Mouse (Mus musculus): Measurements from ENCODE around the gene Pwwp2b.

Gene Pwwp2b

GRCm38 (mm10) chr7:139218641-139219415, 29.5 kb upstream of the Pwwp2b start:
- Histone ChIP-seq H3K27me3 (ENCODE audit: control insufficient read depth, insufficient read depth, low read length, poor library complexity, severe bottlenecking) (no peaks in the 10 kb centered on the region), H3K36me3 (ENCODE audit: control insufficient read depth, insufficient read depth, low read length, poor library complexity, severe bottlenecking) (no peaks in the 10 kb centered on the region)
- no peak for DNase-seq (ENCODE audit: low read depth, low spot score)

DNA sequence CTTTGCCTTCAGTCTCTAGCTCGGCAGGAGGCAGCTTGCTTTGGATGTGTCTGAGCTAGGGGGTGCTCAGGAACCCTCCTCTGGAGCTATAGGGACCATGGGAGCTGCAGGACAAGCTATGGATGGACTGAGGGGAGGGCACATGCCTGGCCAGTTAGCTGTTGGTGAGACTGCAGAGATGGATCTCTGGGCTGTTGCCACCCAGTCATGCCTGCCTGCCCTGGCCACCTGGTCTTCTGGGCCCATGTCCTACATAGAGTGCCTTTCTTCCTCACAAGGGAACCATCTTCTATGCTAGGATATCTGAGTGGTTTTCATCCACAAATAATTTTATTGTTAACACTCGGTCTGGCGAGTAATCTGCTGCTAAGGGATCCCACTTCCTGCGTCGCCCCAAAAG, 28.8 kb upstream of the Pwwp2b start:
- no peaks in the 10 kb centered on the region for H3K27me3 ChIP-seq (ENCODE audit: control insufficient read depth, insufficient read depth, low read length, poor library complexity, severe bottlenecking)
- no peak for DNase-seq (ENCODE audit: low read depth, low spot score)
- H3K36me3 ChIP-seq (ENCODE audit: control insufficient read depth, insufficient read depth, low read length, poor library complexity, severe bottlenecking), result no peaks in the 10 kb centered on the region

- no peak for DNase-seq (ENCODE audit: low read depth, low spot score)
- Histone ChIP-seq H3K27me3 (ENCODE audit: control insufficient read depth, insufficient read depth, low read length, poor library complexity, severe bottlenecking) (no peaks in the 10 kb centered on the region), H3K36me3 (ENCODE audit: control insufficient read depth, insufficient read depth, low read length, poor library complexity, severe bottlenecking) (no peaks in the 10 kb centered on the region)
Observed at GRCm38 (mm10) chr7:139220303-139220702, 28.0 kb upstream of the Pwwp2b start.

GRCm38 (mm10) chr7:139221072-139221471, 27.2 kb upstream of the Pwwp2b start:
- Histone ChIP-seq H3K27me3 (ENCODE audit: control insufficient read depth, insufficient read depth, low read length, poor library complexity, severe bottlenecking) (no peaks in the 10 kb centered on the region), H3K36me3 (ENCODE audit: control insufficient read depth, insufficient read depth, low read length, poor library complexity, severe bottlenecking) (no peaks in the 10 kb centered on the region)
- DNase-seq (ENCODE audit: low read depth, low spot score), result no peak

GRCm38 (mm10) chr7:139221856-139222255, 26.4 kb upstream of the Pwwp2b start:
- Histone ChIP-seq H3K27me3 (ENCODE audit: control insufficient read depth, insufficient read depth, low read length, poor library complexity, severe bottlenecking) (no peaks in the 10 kb centered on the region), H3K36me3 (ENCODE audit: control insufficient read depth, insufficient read depth, low read length, poor library complexity, severe bottlenecking) (no peaks in the 10 kb centered on the region)
- no peak for DNase-seq (ENCODE audit: low read depth, low spot score)

DNA sequence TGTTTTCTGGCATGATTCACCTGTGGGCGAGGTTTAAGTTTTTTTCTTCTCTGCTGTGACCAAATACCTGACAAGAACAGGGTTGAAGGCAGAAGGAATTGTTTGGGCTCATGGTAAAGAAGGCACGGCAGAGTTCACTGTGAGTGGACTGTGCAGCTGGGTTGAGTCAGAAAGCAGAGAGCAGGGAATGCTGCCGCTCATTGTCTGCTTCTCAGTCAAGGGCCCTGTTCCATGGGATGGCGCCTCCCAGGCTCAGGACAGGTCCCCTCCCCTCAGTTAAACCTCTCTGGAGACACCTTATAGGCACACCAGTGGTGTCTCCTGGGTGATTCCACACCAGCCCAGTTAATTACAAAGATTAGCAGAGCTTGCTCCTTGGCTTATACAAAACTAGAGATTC, 25.9 kb upstream of the Pwwp2b start:
- H3K36me3 ChIP-seq (ENCODE audit: control insufficient read depth, insufficient read depth, low read length, poor library complexity, severe bottlenecking), result no peaks in the 10 kb centered on the region
- no peak for DNase-seq (ENCODE audit: low read depth, low spot score)
- no peaks in the 10 kb centered on the region for H3K27me3 ChIP-seq (ENCODE audit: control insufficient read depth, insufficient read depth, low read length, poor library complexity, severe bottlenecking)

DNA sequence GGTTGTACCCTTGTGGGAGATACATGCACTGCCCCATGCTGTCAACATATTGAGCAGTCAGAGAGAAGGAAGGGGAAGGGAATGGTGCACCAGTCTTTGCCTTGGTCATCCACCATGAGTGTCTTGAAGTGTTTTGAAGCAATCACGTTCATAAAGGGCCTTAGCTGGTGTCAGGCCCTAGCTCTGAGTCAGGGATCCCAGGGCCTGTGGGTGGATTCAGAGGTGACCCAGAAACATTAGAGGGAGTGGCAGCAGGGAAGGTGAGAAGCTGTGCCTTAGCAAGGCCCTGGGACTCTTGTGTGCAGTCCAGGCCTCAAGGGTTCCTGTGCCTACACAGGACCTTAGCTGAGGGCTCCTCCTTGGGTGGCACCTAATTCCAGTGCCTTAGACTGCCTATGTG, 24.2 kb upstream of the Pwwp2b start:
- H3K27me3 ChIP-seq (ENCODE audit: control insufficient read depth, insufficient read depth, low read length, poor library complexity, severe bottlenecking), result no peaks in the 10 kb centered on the region
- H3K36me3 ChIP-seq (ENCODE audit: control insufficient read depth, insufficient read depth, low read length, poor library complexity, severe bottlenecking), result no peaks in the 10 kb centered on the region
- no peak for DNase-seq (ENCODE audit: low read depth, low spot score)

- peak; percentile 56 for DNase-seq (ENCODE audit: low read depth, low spot score)
- H3K36me3 ChIP-seq (ENCODE audit: control insufficient read depth, insufficient read depth, low read length, poor library complexity, severe bottlenecking), result no peaks in the 10 kb centered on the region
- H3K27me3 ChIP-seq (ENCODE audit: control insufficient read depth, insufficient read depth, low read length, poor library complexity, severe bottlenecking), result no peaks in the 10 kb centered on the region
Observed at GRCm38 (mm10) chr7:139224725-139225124, 23.6 kb upstream of the Pwwp2b start.

- H3K27me3 ChIP-seq (ENCODE audit: control insufficient read depth, insufficient read depth, low read length, poor library complexity, severe bottlenecking), result no peaks in the 10 kb centered on the region
- H3K36me3 ChIP-seq (ENCODE audit: control insufficient read depth, insufficient read depth, low read length, poor library complexity, severe bottlenecking), result no peaks in the 10 kb centered on the region
Observed at GRCm38 (mm10) chr7:139226416-139226815, 21.9 kb upstream of the Pwwp2b start.

GRCm38 (mm10) chr7:139228447-139229171, 19.7 kb upstream of the Pwwp2b start:
- no peak for DNase-seq (ENCODE audit: low read depth, low spot score)
- no peaks in the 10 kb centered on the region for H3K36me3 ChIP-seq (ENCODE audit: control insufficient read depth, insufficient read depth, low read length, poor library complexity, severe bottlenecking)

More at GRCm38 (mm10) chr7:139226416-139226815, 21.9 kb upstream of the Pwwp2b start:
- DNase-seq (ENCODE audit: low read depth, low spot score), result no peak

GRCm38 (mm10) chr7:139229837-139230236, 18.4 kb upstream of the Pwwp2b start:
- no peak for DNase-seq (ENCODE audit: low read depth, low spot score)
- no peaks in the 10 kb centered on the region for H3K27me3 ChIP-seq (ENCODE audit: control insufficient read depth, insufficient read depth, low read length, poor library complexity, severe bottlenecking)
- no peaks in the 10 kb centered on the region for H3K36me3 ChIP-seq (ENCODE audit: control insufficient read depth, insufficient read depth, low read length, poor library complexity, severe bottlenecking)

More at GRCm38 (mm10) chr7:139228447-139229171, 19.7 kb upstream of the Pwwp2b start:
- no peaks in the 10 kb centered on the region for H3K27me3 ChIP-seq (ENCODE audit: control insufficient read depth, insufficient read depth, low read length, poor library complexity, severe bottlenecking)

- no peaks in the 10 kb centered on the region for H3K36me3 ChIP-seq (ENCODE audit: control insufficient read depth, insufficient read depth, low read length, poor library complexity, severe bottlenecking)
- H3K27me3 ChIP-seq (ENCODE audit: control insufficient read depth, insufficient read depth, low read length, poor library complexity, severe bottlenecking), result no peaks in the 10 kb centered on the region
- no peak for DNase-seq (ENCODE audit: low read depth, low spot score)
Observed at GRCm38 (mm10) chr7:139230241-139230640, 18.0 kb upstream of the Pwwp2b start.

GRCm38 (mm10) chr7:139233714-139234113, 14.6 kb upstream of the Pwwp2b start:
- peak; percentile 86 for DNase-seq (ENCODE audit: low read depth, low spot score)
- no peaks in the 10 kb centered on the region for H3K27me3 ChIP-seq (ENCODE audit: control insufficient read depth, insufficient read depth, low read length, poor library complexity, severe bottlenecking)
- no peaks in the 10 kb centered on the region for H3K36me3 ChIP-seq (ENCODE audit: control insufficient read depth, insufficient read depth, low read length, poor library complexity, severe bottlenecking)

DNA sequence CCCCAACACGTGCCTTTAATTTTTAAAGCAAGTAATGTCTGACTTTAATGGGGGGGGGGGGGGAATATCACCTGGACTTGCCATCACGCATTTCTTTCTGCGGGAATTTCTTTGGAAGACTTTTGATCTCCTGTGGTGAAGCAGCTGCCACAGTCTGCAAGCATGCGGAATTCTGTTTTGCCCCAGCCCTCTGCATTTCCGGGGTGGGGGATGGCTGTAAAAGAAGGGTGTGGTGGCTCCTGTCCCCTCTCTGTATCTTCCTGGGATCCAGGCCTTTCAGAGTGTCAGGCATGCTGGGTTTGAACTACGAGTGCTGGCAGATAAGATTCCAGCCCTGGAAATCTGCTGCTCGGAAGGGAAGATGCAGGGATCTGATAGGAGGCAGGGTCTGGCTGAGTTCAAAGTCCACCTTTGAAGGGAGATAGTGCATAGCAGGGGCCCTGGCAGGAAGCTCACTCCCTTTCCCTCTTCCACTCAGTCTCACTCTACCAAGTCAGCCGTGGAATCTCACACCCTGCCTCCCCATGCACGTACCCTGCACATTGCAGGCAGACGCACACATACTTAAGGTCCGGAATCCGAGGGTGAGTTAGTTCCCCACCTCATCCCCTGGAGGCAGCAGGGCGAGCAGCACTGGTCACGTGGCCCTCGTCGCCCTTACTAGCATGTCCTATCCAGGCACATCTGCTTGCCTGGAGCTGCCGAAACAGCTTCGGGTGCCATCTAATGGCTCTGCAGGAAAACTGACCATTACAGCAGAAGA, 13.7 kb upstream of the Pwwp2b start:
- no peaks in the 10 kb centered on the region for H3K27me3 ChIP-seq (ENCODE audit: control insufficient read depth, insufficient read depth, low read length, poor library complexity, severe bottlenecking)
- peak; percentile 24 for DNase-seq (ENCODE audit: low read depth, low spot score)
- H3K36me3 ChIP-seq (ENCODE audit: control insufficient read depth, insufficient read depth, low read length, poor library complexity, severe bottlenecking), result no peaks in the 10 kb centered on the region
